Mouse (Mus musculus) liver, postnatal 0 days (tissue): Measurements from ENCODE around the gene Rfxank.

Experiments used
- CTCF ChIP-seq: sonication (generic); IDR thresholded peaks from 2 replicates; pipeline ENCODE4 v1.5.1; 2016; ENCODE audit warnings: antibody characterized with exemption, low read depth
- EP300 ChIP-seq: IDR thresholded peaks from 2 replicates; pipeline ENCODE4 v1.6.1; 2016; ENCODE audit warnings: antibody characterized with exemption, low read depth, mild to moderate bottlenecking

GRCm38 (mm10) chr8:70158069-70158853 is 19.3 kb upstream of the Rfxank start:
- TF ChIP-seq CTCF, result no peak
- no peak for TF ChIP-seq EP300
